Mouse (Mus musculus) heart, adult 2 months (tissue): ENCODE data around the gene BC051019.

Experiments used
- CTCF ChIP-seq: fragments of 200-600 bp; IDR thresholded peaks from 2 replicates; pipeline ENCODE4 v1.8.1; 2022; ENCODE audit warnings: antibody characterized with exemption, mild to moderate bottlenecking, moderate library complexity
- EP300 ChIP-seq: fragments of 200-500 bp; IDR thresholded peaks from 2 replicates; pipeline ENCODE4 v1.6.1; 2011; ENCODE audit warnings: low read depth, low read length, control low read depth; ENCODE audit not compliant: insufficient read depth
- POLR2A ChIP-seq: fragments of 200-500 bp; IDR thresholded peaks from 2 replicates; pipeline ENCODE4 v1.6.1; 2011; ENCODE audit warnings: mild to moderate bottlenecking, low read depth, low read length, control low read depth; ENCODE audit not compliant: insufficient read depth

DNA sequence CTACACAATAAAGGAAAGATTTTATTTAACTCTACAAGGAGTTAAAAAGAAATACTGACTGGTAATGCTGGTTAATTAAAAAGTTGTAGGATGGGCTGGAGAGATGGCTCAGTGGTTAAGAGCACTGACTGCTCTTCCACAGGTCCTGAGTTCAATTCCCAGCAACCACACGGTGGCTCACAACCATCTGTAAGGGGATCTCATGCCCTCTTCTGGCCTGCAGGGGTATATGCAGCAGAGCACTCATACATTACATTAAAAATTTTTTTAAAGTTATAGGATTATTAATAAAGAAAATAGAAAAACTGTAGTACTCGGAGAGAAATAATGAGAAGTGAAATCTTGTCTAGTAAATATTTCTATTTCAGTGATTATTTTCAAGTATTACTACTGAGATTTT lies 43.4 kb downstream of the BC051019 start:
- no peak for TF ChIP-seq EP300
- TF ChIP-seq CTCF = peak; percentile 43
- no peak for TF ChIP-seq POLR2A
